ENCODE assay signal across 21 mouse cellular contexts in genomic region chr17:29719628-29720575, GRCm38 (mm10). TPM values are rescaled to one million over a fixed set of nuclear protein-coding genes. Genes with fewer than 3 reads are reported as not detected.
DNase-seq lines count a peak whose midpoint lies in the region; TF ChIP-seq lines count a peak whose summit lies in the region.
"Had no signal": no experiment of that assay in that cellular context is flagged by ENCODE, and none has a peak within 500 bp of the region (broad histone marks: within the 10 kb centered on the region; RNA-seq: fewer than 3 reads in every experiment).

No protein-coding gene starts in this region.

- TF ChIP-seq CTCF in brain, embryonic 14.5 days (IDR thresholded peaks at IDR 0.05; ENCODE audit: borderline replicate concordance, extremely low read depth, insufficient read depth, insufficient read length) = no peak

- intact Hi-C loops in left cerebral cortex, postnatal 4 days (cut with DNase I) = no loop called here
- intact Hi-C loops in left cerebral cortex, postnatal 36 days (cut with DNase I) = no loop called here

- no peaks in the 10 kb centered on the region; the same call in 1 of the 2 replicates for H3K27me3 ChIP-seq in splenic B cell, adult 2 months (ENCODE audit: control insufficient read depth, insufficient read depth, low read length, poor library complexity, severe bottlenecking)
- H3K27me3 ChIP-seq: embryonic facial prominence, embryonic 12.5 days; hindbrain, embryonic 12.5 days; limb, embryonic 12.5 days; midbrain, embryonic 15.5 days had no signal

- peak; percentile 83 for DNase-seq in left cerebral cortex, postnatal 4 days
- no peak for DNase-seq in left cerebral cortex, postnatal 36 days (ENCODE audit: low spot score in 2 of 2)
- peak; percentile 48 for DNase-seq in brain, embryonic 14.5 days (ENCODE audit: low read depth)
- DNase-seq in cerebellum, adult 8-10 months = peak; percentile 81
- DNase-seq in splenic B cell, adult 2 months (ENCODE audit: low read depth, low spot score) = peak; percentile 56
- DNase-seq in thymus, postnatal 0 days (ENCODE audit: low spot score) = no peak
- DNase-seq in testis, postnatal 10 days (ENCODE audit: low spot score) = no peak
- DNase-seq: adrenal gland, postnatal 14 days; gastrocnemius, postnatal 14 days; kidney, adult 2 months; kidney, postnatal 25 days; layer of hippocampus, adult 9-11 months; lung, adult 2 months; spleen, adult 18-20 months; thymus, postnatal 36 days had no signal

- no peak for TF ChIP-seq POLR2A in brain, embryonic 14.5 days (IDR thresholded peaks at IDR 0.05; ENCODE audit: borderline replicate concordance, extremely low read depth, insufficient read depth, insufficient read length, poor library complexity, severe bottlenecking)

- H3K36me3 ChIP-seq in splenic B cell, adult 2 months (ENCODE audit: control insufficient read depth, insufficient read depth, low read length, poor library complexity, severe bottlenecking) = no peaks in the 10 kb centered on the region
- H3K36me3 ChIP-seq: embryonic facial prominence, embryonic 12.5 days; hindbrain, embryonic 12.5 days; limb, embryonic 12.5 days; liver, embryonic 12.5 days; midbrain, embryonic 15.5 days; neural tube, embryonic 15.5 days had no signal

RNA-seq across cellular contexts. Expression of gene Ccdc167, which starts 3.1 kb away (rescaled TPM):
- total RNA-seq in left cerebral cortex, postnatal 4 days (2021) = 10 to 100 TPM; 11.6 to 13.5 TPM
- 10 to 100 TPM; 15.3 to 22.4 TPM for total RNA-seq in left cerebral cortex, postnatal 36 days (2021)
- polyA plus RNA-seq in brain, embryonic 14.5 days (2012; rRNA removed) = 18.2 and 19.1 TPM in 2 replicates
- polyA plus RNA-seq in thymus, postnatal 0 days (2015; fragmentation: Nextera tagmentation; extraction: Ambion mirVana) = 9.2 and 10.8 TPM in 2 replicates

RNA-seq across cellular contexts. Expression of gene Cmtr1, which starts 59.5 kb away (rescaled TPM):
- total RNA-seq in left cerebral cortex, postnatal 4 days (2021) = 10 to 100 TPM; 81.9 to 85.9 TPM
- total RNA-seq in left cerebral cortex, postnatal 36 days (2021) = 100 to 1,000 TPM; 112 to 125 TPM
- 57.2 and 59.1 TPM in 2 replicates for polyA plus RNA-seq in brain, embryonic 14.5 days (2012; rRNA removed)
- 131 and 136 TPM in 2 replicates for polyA plus RNA-seq in thymus, postnatal 0 days (2015; fragmentation: Nextera tagmentation; extraction: Ambion mirVana)

Comparison
In these comparisons a context has a peak if more than half of its experiments do, and no peak if none do; other contexts are left out.
1. DNase-seq: peak in left cerebral cortex, postnatal 4 days (single experiment), brain, embryonic 14.5 days (single experiment), cerebellum, adult 8-10 months (single experiment) and splenic B cell, adult 2 months (single experiment); none in left cerebral cortex, postnatal 36 days (0 of 2), thymus, postnatal 0 days (single experiment) and testis, postnatal 10 days (single experiment).